Mouse (Mus musculus) gastrocnemius, postnatal 10 days (tissue): Measurements from ENCODE around the gene Tekt4. TPM values are rescaled to one million over a fixed set of nuclear protein-coding genes. Genes with fewer than 3 reads are reported as not detected.
A peak's percentile ranks its signal among the peaks of the same experiment; 100 is the strongest.

Experiments
- DNase-seq: peaks from one replicate; pipeline ENCODE4 v3.0.0; 2021; ENCODE audit warnings: mixed read lengths
- total RNA-seq, 2 experiments: library from RNA; stranded (reverse); gene quantifications; 2 replicates each; pipeline ENCODE4 v1.2.3; 2021

Gene Tekt4
- total RNA-seq, 2 experiments from 2014 or later, result not detected

DNA sequence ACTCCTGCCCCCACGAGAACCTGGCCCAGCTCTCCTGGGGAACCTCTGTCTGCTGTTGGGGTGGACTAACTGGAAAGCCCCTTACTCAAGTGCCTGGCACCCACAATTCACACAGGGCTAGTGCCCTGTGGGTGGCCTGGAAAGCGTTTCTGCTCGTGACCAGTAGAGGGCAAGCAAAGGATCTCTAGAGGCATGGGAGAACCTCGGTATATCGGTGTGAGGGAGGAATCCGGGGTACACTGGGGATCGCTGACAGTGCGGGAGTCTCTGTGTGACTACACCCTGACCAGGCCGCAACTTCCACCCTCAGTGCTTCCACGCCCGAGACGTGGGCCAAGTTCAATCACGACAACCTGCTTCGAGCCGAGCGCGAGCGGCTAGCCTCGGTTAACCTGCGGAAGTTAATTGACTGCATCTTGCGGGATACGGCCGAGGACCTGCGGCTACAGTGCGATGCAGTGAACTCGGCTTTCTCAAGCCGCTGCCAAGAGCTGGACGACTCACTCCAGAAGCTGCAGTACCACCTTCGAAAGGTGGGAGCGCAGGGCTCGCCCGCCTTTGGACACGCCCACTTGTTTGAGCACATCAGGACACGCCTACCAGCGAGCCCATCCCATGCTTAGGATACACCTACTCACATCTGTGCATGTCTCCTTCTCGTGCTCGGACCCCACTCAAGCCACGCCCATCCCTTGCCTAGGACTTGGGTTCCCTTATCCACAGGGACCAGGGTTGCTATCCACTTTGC, 20.1 kb downstream of the Tekt4 start:
- peak; percentile 49 for DNase-seq

- peak; percentile 50 for DNase-seq
Observed at GRCm38 (mm10) chr17:25475946-25476744, 21.7 kb downstream of the Tekt4 start.

DNA sequence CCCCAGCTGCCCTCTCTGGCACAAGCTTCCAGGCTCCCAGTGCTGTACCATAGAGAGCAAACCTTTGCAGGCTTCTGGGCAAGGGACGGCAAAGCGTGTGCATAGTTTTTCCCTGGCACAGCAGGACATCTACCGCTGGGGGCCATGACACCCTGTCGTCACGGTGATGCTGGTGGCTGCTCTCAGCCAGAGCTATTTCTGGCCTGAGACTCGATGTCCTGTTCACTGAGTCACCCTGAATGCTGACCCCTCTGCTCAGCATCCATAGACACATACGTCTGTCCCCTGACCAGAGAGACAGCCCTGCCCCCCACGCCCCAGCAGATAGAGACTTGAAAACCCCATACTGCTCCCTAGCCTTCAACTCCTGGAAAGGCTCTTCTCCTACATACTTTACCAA, 25.7 kb downstream of the Tekt4 start:
- no peak for DNase-seq

- no peak for DNase-seq
Observed at GRCm38 (mm10) chr17:25480820-25481219, 26.4 kb downstream of the Tekt4 start.

DNA sequence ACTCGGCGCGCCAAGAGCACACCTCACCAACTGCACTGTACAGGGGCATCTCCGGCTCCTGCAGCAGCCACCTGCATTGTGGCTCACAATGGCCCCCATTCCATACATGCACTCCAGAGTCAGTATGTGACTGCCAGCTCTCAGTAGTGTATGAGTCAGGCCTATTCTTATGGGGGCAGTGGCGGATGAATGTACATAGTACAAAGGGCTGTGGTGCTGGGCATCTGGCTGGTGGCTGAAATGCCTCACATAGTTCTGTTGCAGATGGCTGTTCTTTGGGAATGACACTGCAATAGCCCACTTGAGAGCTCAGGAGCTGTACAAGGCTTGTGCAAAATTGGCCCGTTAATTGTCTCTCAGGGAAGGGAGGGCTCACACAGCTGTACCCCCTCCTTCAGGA, 27.7 kb downstream of the Tekt4 start:
- DNase-seq, result no peak

DNA sequence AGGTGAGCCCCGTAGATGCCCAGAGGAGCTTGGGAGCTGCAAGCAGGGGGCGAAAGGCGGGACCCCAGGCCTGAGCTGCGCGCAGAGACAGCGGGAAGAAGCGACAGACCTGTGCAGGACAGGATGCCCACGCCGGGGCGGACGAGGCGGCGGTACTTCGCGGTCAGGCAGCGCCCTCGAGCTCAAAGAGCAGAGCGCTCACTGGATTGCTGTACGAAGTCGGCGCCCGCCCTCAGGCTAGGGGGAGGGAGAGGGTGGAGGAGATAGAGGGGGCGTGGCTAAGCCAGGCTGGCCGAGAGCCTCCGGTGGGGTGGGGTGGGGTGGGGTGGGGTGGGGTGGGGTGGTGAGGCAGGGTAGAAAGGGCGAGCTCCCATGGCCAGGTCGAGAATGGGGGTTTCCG, 42.6 kb downstream of the Tekt4 start, which contains the start of gene Sstr5:
Gene Sstr5 (minus strand): TSS at position 276 of the 400 bp plus-strand sequence.
- DNase-seq, result peak; percentile 23

DNA sequence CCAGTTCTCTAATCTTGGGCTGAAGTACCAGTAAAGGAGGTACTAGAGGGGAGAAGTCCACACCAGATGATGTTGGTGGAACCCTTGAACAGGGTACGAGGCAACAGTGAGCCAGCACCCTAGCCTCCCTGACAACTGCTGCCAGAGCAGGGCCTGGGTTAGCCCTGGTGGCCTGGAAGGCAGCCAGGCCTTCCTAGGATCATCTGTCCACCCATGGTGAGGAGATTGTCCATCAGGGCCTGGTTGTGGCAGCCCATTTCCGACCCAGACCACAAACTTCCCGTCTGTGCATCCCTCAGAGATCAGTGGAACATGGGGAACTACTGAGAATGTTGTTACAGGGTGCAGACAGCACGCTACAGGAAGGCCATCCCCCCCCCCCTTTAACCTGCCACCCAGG, 48.2 kb downstream of the Tekt4 start:
- DNase-seq, result no peak

DNA sequence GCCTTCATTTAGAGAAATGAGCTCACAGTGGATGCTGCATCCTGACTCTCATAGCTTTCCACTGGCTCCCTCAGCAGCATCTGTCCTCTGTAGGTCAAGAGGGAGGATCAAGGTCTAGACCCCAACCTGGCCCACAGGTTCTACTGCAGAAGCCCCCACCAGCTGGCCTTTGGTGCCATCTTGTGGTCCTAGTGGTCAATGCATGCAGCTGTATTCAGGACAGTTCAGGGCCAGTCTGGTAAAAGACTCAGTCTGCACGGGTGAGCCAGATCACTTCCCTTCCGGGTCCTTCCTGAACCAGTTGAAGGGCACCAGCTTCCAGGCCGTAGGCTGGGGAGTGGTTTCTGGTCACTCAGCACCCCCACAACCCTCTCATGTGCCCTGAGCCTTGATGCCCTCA, 53.4 kb downstream of the Tekt4 start:
- peak; percentile 79 for DNase-seq

- DNase-seq, result peak; percentile 71
Observed at GRCm38 (mm10) chr17:25508860-25509577, 54.6 kb downstream of the Tekt4 start.

GRCm38 (mm10) chr17:25510074-25510830, 55.8 kb downstream of the Tekt4 start:
- peak; percentile 35 for DNase-seq

GRCm38 (mm10) chr17:25511876-25512275, 57.5 kb downstream of the Tekt4 start:
- DNase-seq, result no peak

- no peak for DNase-seq
Observed at GRCm38 (mm10) chr17:25514055-25514454, 59.6 kb downstream of the Tekt4 start.

DNA sequence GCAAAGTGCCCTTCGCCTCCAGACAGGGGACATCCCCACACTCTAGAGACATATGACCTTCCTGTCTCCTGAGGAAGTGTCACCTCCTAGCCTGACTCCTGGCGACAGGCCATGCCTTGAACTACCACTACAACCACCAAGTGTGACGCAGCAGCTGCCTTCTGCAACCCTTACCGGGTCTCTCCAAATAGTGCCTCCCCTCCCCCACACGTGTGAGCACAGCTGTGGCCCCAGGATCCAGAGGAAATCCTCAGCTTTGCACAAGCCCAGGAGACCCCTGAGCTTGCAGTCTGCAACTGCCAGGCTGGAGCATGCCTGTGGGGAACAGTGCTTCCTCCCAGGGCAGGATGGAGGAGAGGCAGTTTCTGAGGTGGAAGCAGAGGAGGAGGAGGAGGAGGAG, 61.9 kb downstream of the Tekt4 start:
- no peak for DNase-seq

- DNase-seq, result peak; percentile 31
Observed at GRCm38 (mm10) chr17:25518144-25518543, 63.7 kb downstream of the Tekt4 start.

GRCm38 (mm10) chr17:25519511-25519910, 65.1 kb downstream of the Tekt4 start:
- DNase-seq, result no peak

DNA sequence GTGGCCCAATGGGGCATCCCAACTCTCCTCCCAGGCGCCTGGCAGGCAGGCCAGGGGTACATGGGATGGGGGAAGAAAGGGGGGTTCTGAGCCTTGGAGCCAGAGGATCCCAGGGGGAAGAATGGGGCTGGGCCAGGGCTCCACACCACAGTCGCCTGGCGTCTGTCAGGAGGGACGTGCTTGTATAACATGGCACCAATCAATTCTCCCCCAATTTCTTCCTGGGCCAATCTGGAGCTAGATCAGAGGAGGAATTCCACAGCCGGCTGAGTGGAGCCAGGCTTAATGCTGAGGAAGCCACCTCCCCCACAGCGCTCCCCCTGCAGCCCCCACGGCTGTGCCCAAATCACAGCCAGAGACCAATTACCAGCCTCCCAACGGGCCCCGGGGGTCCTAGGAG, 66.1 kb downstream of the Tekt4 start:
- DNase-seq, result no peak

DNA sequence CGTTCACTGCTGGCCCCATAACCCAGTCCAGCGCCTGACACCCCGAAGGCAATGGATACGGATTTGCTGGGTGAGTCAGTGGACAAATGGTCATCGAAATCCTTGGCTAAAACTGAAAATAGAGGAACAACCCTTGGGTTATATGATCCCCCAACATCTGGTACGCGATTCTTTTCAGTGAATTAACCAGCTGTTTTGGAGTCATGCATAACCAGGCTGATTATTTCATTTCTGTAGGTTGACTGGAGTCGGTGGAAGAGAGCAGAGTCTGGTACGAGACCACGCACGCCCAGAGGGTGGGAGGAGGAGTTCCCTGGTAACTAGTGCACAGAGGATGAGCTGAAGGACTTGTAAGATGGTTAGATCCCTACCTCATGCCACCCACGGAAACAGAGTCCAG, 67.7 kb downstream of the Tekt4 start:
- DNase-seq, result no peak

Other genes with a start within 250 kb of the Tekt4 start
- gene Gnptg, start 214.5 kb upstream of the Tekt4 start, total RNA-seq, result 10 to 100 TPM; 13.1 to 13.5 TPM
- gene Tsr3, start 214.4 kb upstream of the Tekt4 start, total RNA-seq, result 10 to 100 TPM; 21.0 to 21.3 TPM
- gene Baiap3, start 198.3 kb upstream of the Tekt4 start, total RNA-seq, result under 1 TPM; 0.26 to 0.59 TPM
- gene Ube2i, start 180.0 kb upstream of the Tekt4 start, total RNA-seq, result 100 to 1,000 TPM; 113 to 136 TPM
- 1 to 10 TPM; 5.0 to 5.2 TPM for gene Prss34, start 156.2 kb upstream of the Tekt4 start, total RNA-seq
- not detected for gene Prss28, start 146.0 kb upstream of the Tekt4 start, total RNA-seq
- gene Prss29, start 136.0 kb upstream of the Tekt4 start, total RNA-seq, result not detected
- gene Tpsab1, start 109.1 kb upstream of the Tekt4 start, total RNA-seq, result 1 to 10 TPM; 7.2 to 8.4 TPM
- gene Tpsb2, start 88.3 kb upstream of the Tekt4 start, total RNA-seq, result 10 to 100 TPM; 21.3 to 26.2 TPM
- gene Tpsg1, start 85.3 kb upstream of the Tekt4 start, total RNA-seq, result not detected
- gene Cacna1h, start 20.8 kb upstream of the Tekt4 start, total RNA-seq, result 1 to 10 TPM; 3.2 to 7.0 TPM
- not detected for gene Sstr5, start 42.7 kb downstream of the Tekt4 start, total RNA-seq
- gene Sox8, start 116.1 kb downstream of the Tekt4 start, total RNA-seq, result 10 to 100 TPM; 15.2 to 20.2 TPM
- gene Lmf1, start 124.5 kb downstream of the Tekt4 start, total RNA-seq, result 10 to 100 TPM; 11.5 to 14.5 TPM